Mouse (Mus musculus) hindbrain, postnatal 0 days (tissue): ENCODE measurements at regions not wholly inside any gene's neighbourhood (a gene's known extent, or its start where the extent isn't known, plus 50 kb on each side); places are given as distances from the start of the nearest gene placed in this dataset.
"Not testable (repeated sequence)": the region's sequence is repeated elsewhere in the genome, so short reads cannot be mapped to it uniquely, and the experiment has no call there.

Source experiments
- ATAC-seq: fragments of 200-750 bp; cut with Nextera tagmentation; 2 replicates; pipeline ENCODE4 v1.8.0; 2017; ENCODE audit warnings: mild to moderate bottlenecking, moderate TSS enrichment, moderate library complexity
- DNase-seq: peaks from one replicate; pipeline ENCODE4 v3.0.0-alpha.2; 2015; ENCODE audit warnings: low spot score
- H3K27ac ChIP-seq: fragments of 300-500 bp; sonication (generic); 2 replicates; pipeline ENCODE4 v1.5.1; 2014; ENCODE audit warnings: mild to moderate bottlenecking
- H3K27me3 ChIP-seq: fragments of 300-500 bp; sonication (generic); 2 replicates; pipeline ENCODE4 v1.6.1; 2014; ENCODE audit warnings: low read length, mixed read lengths; ENCODE audit not compliant: insufficient read depth
- H3K36me3 ChIP-seq: fragments of 300-500 bp; sonication (generic); 2 replicates; pipeline ENCODE4 v1.6.1; 2014; ENCODE audit warnings: low read length, mixed read lengths; ENCODE audit not compliant: insufficient read depth
- H3K4me1 ChIP-seq: fragments of 300-500 bp; sonication (generic); 2 replicates; pipeline ENCODE4 v1.6.1; 2014; ENCODE audit warnings: antibody characterized with exemption, low read length, mixed read lengths; ENCODE audit not compliant: insufficient read depth
- H3K4me2 ChIP-seq: fragments of 300-500 bp; sonication (generic); 2 replicates; pipeline ENCODE4 v1.6.1; 2014; ENCODE audit warnings: low read depth, mild to moderate bottlenecking, low read length, moderate library complexity, mixed read lengths
- H3K4me3 ChIP-seq: fragments of 300-500 bp; sonication (generic); 2 replicates; pipeline ENCODE4 v1.5.1; 2014; ENCODE audit warnings: low read length
- H3K9ac ChIP-seq: fragments of 300-500 bp; sonication (generic); replicated peaks from 2 replicates; pipeline ENCODE4 v1.6.1; 2014; ENCODE audit warnings: mild to moderate bottlenecking, low read length, moderate library complexity, mixed read lengths
- H3K9me3 ChIP-seq: fragments of 300-500 bp; sonication (generic); 2 replicates; pipeline ENCODE4 v1.6.1; 2016; ENCODE audit warnings: low read length, mixed read lengths
- CTCF ChIP-seq: IDR thresholded peaks from 2 replicates; pipeline ENCODE4 v1.5.1; 2016; ENCODE audit warnings: antibody characterized with exemption, control low read depth, low read depth
- WGBS: fragments of 180-500 bp; shearing (Covaris S2); extraction: QIAGEN DNeasy Blood & Tissue Kit; methylation state at CpG from one replicate; pipeline ENCODE4 v1.1.7; 2014; 5-methylcytosine and 5-hydroxymethylcytosine counted together

DNA sequence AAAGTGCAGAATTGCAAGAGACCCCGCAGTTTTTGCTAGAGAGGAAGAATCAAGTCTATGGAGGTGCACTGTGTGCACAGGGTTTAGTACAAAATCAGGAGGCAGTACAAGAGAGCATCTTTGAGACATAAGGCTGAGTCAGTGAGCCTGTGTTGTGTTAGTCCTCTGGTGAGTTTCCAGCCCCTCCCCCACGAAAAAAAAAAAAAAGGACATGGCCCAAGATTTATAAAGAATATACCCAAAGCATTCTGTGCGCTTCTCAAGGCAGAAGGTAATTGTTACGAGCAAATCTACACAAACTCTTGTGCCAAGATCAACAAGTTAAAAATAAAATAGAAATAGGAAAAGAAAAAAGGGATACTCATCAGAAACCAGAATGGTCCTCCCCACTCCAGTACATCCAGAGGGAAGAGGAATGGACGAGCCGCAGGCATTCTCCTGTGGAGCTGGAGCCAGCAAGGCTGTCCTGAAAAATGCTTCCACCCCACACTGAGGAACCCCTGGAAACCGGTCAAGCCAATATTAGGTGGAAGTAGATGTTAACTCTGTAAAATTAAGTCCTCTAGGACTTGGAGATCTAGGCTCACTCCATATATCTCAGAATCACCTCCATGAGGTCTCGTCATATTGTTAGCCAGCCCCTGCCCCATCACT is 150.7 kb upstream of the Hes1 start:
- H3K4me2 ChIP-seq = no peak overlapping the region
- H3K9me3 ChIP-seq = no peaks in the 10 kb centered on the region; the same call in 1 of the 2 replicates
- DNase-seq (no peak), ATAC-seq (no peak)
- H3K9ac ChIP-seq = no peak overlapping the region
- H3K4me3 ChIP-seq = no peak overlapping the region
- WGBS = 71% methylated on average over 8 of the region's 8 CpGs
- H3K27ac ChIP-seq = no peak overlapping the region
- 0 out of 2 replicates have a peak, but pooled peaks cover 2% of the 10 kb centered on the region for H3K27me3 ChIP-seq
- H3K4me1 ChIP-seq = no peaks in the 10 kb centered on the region; the same call in 1 of the 2 replicates
- H3K36me3 ChIP-seq = no peaks in the 10 kb centered on the region
- no peak for TF ChIP-seq CTCF

GRCm38 (mm10) chr16:29915346-29915745 is 148.8 kb upstream of the Hes1 start:
- 0 out of 2 replicates have a peak, but pooled peaks cover 3% of the 10 kb centered on the region for H3K27me3 ChIP-seq
- 22% methylated on average over 11 of the region's 11 CpGs for WGBS

GRCm38 (mm10) chr16:29917989-29918388 is 146.2 kb upstream of the Hes1 start:
- Histone ChIP-seq H3K27ac (no peak overlapping the region), H3K36me3 (no peaks in the 10 kb centered on the region), H3K4me1 (no peaks in the 10 kb centered on the region; the same call in 1 of the 2 replicates), H3K9ac (no peak overlapping the region), H3K4me3 (no peak overlapping the region), H3K9me3 (no peaks in the 10 kb centered on the region), H3K4me2 (no peak overlapping the region), H3K27me3 (0 out of 2 replicates have a peak, but pooled peaks cover 3% of the 10 kb centered on the region)
- ATAC-seq (no peak), DNase-seq (no peak)
- TF ChIP-seq CTCF = no peak
- 40% methylated on average over 3 of the region's 3 CpGs for WGBS

More at GRCm38 (mm10) chr16:29915346-29915745, 148.8 kb upstream of the Hes1 start:
- no peak for TF ChIP-seq CTCF
- H3K9me3 ChIP-seq = no peaks in the 10 kb centered on the region; the same call in 1 of the 2 replicates
- ATAC-seq (peak; percentile 86), DNase-seq (peak; percentile 72)
- H3K4me2 ChIP-seq = no peak overlapping the region
- H3K36me3 ChIP-seq = no peaks in the 10 kb centered on the region
- H3K9ac ChIP-seq = no peak overlapping the region
- H3K27ac ChIP-seq = no peak overlapping the region
- no peaks in the 10 kb centered on the region; the same call in 1 of the 2 replicates for H3K4me1 ChIP-seq
- no peak overlapping the region for H3K4me3 ChIP-seq

GRCm38 (mm10) chr16:29918396-29918795 is 145.8 kb upstream of the Hes1 start:
- no peaks in the 10 kb centered on the region; the same call in 1 of the 2 replicates for H3K4me1 ChIP-seq
- WGBS = 86% methylated on average over 6 of the region's 6 CpGs
- no peak for ATAC-seq

GRCm38 (mm10) chr16:29920940-29921339 is 143.2 kb upstream of the Hes1 start:
- H3K9ac ChIP-seq = no peak overlapping the region
- DNase-seq (no peak), ATAC-seq (no peak)
- no peak overlapping the region for H3K27ac ChIP-seq
- no peaks in the 10 kb centered on the region for H3K4me1 ChIP-seq
- no peak for TF ChIP-seq CTCF
- 86% methylated on average over 5 of the region's 5 CpGs for WGBS
- no peaks in the 10 kb centered on the region for H3K9me3 ChIP-seq
- H3K27me3 ChIP-seq = 0 out of 2 replicates have a peak, but pooled peaks cover 3% of the 10 kb centered on the region
- H3K4me3 ChIP-seq = no peak overlapping the region
- no peaks in the 10 kb centered on the region for H3K36me3 ChIP-seq
- H3K4me2 ChIP-seq = no peak overlapping the region

More at GRCm38 (mm10) chr16:29918396-29918795, 145.8 kb upstream of the Hes1 start:
- Histone ChIP-seq H3K4me3 (no peak overlapping the region), H3K27ac (no peak overlapping the region), H3K36me3 (no peaks in the 10 kb centered on the region), H3K9me3 (no peaks in the 10 kb centered on the region), H3K4me2 (no peak overlapping the region), H3K9ac (no peak overlapping the region), H3K27me3 (0 out of 2 replicates have a peak, but pooled peaks cover 3% of the 10 kb centered on the region)
- no peak for DNase-seq
- no peak for TF ChIP-seq CTCF

DNA sequence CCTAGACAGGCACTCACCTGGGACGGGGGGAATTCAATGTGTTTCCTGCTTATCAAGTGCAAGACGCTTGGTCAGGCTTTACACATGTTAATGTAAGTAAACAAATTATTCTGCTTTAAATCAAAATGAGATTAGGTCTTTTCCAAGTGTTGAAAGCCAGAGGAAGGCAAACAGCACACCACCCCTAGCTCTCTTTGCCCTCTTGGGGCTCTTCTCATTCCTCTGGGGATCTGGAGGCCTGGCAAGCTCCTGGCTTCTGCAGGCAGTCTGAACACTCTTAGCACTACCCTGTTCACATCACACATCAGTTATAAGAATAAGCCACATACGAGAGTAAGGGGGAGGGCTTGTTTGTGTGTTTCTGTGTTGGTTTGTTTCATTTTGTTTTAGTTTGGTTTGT is 142.8 kb upstream of the Hes1 start:
- Histone ChIP-seq H3K27me3 (0 out of 2 replicates have a peak, but pooled peaks cover 3% of the 10 kb centered on the region), H3K4me1 (no peaks in the 10 kb centered on the region), H3K27ac (no peak overlapping the region), H3K4me2 (no peak overlapping the region), H3K9ac (no peak overlapping the region), H3K4me3 (no peak overlapping the region), H3K36me3 (no peaks in the 10 kb centered on the region), H3K9me3 (no peaks in the 10 kb centered on the region)
- DNase-seq (no peak), ATAC-seq (no peak)
- 68% methylated on average over 3 of the region's 3 CpGs for WGBS
- no peak for TF ChIP-seq CTCF

DNA sequence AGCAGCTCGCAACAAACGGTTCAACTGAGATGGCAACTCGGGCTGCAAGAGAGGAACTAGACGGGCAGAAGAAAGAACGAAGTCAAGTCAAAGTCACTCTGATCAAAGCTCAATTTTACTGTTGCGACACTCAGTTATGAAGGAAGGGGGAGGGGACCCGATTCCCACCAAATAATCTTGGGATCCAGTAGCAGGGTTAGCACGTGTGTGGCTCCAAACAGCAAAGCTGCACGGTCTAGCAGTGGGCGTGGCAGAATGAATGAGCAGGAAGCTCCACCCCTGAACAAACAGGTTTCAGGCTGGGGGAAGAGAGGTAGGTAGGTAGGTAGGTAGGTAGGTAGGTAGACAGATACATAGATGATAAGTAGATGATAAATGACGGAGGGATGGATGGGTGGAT is 136.9 kb upstream of the Hes1 start:
- not testable (repeated sequence) for ATAC-seq, H3K36me3 ChIP-seq, H3K27me3 ChIP-seq, H3K4me2 ChIP-seq, H3K9ac ChIP-seq, H3K4me1 ChIP-seq, H3K27ac ChIP-seq, H3K9me3 ChIP-seq, H3K4me3 ChIP-seq, DNase-seq
- 96% methylated on average over 11 of the region's 11 CpGs for WGBS
